Mouse (Mus musculus): ENCODE data around the gene Elmod3.

DNA sequence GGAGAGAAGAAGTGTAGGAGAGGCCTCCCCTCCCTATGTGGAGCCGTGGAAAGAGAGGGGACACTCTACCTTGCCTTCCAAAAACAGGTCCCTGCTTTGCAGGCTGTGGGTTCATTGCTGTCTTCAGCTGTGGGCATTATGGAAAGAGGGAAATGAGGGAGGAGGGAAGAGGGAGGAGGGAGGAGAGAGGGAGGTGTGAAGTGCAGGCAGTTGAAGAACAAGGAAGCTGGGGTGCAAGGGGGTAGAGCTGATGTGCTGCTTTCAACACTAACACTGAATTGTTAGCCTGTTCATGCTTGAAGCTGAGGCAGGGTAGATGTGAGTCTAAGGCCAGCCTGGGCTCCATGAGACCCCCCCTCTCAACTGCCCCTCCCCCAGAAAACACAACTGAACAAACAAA, 79.4 kb downstream of the Elmod3 start:
- no peak for TF ChIP-seq CTCF (IDR thresholded peaks at IDR 0.05; ENCODE audit: low read depth, low read length)
- TF ChIP-seq POLR2A (IDR thresholded peaks at IDR 0.05; ENCODE audit: borderline replicate concordance, low read depth, low read length): no peak
